Mouse (Mus musculus) C2C12 (cell line): ENCODE results near the gene Gtsf2.

Experiments used
- CEBPB ChIP-seq: IDR thresholded peaks from one replicate; pipeline ENCODE4 v1.6.1; 2011; ENCODE audit warnings: low read depth, mild to moderate bottlenecking, control low read depth, moderate library complexity
- CTCF ChIP-seq: IDR thresholded peaks from one replicate; pipeline ENCODE4 v1.5.1; 2011; ENCODE audit not compliant: control insufficient read depth, insufficient read depth, insufficient read length
- MAX ChIP-seq: IDR thresholded peaks from one replicate; pipeline ENCODE4 v1.6.1; 2011; ENCODE audit warnings: mild to moderate bottlenecking, control low read depth
- MYOD1 ChIP-seq: IDR thresholded peaks from one replicate; pipeline ENCODE4 v1.6.1; 2011; ENCODE audit warnings: low read depth; ENCODE audit not compliant: control insufficient read depth, insufficient read length
- USF1 ChIP-seq: IDR thresholded peaks from one replicate; pipeline ENCODE4 v1.6.1; 2011; ENCODE audit warnings: low read depth, mild to moderate bottlenecking, control low read depth, moderate library complexity

DNA sequence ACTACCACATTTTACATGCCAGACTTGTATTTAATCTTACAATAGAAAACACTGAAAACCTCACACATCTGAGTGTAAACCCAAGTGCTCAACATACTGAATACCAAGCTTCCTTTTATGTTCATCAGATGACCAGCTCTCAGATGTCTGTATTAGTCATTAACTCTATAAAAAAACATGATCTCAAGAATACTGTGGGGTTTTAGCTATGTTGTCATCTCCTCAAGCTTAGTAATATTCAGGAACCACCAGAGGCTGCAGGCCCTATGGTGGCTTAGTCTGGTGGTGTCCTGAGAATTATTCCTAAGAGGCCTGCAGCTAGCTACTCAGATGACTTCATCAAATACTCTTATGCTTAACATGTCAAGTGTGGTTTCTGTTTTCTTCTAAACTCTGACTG lies 54.7 kb downstream of the Gtsf2 start:
- TF ChIP-seq CTCF (no peak), MAX (no peak), CEBPB (no peak), USF1 (peak; percentile 54), MYOD1 (no peak)
